Mouse (Mus musculus): ENCODE data around the gene Utp18. TPM values are rescaled to one million over a fixed set of nuclear protein-coding genes. Genes with fewer than 3 reads are reported as not detected.
"Not testable (repeated sequence)": the region's sequence is repeated elsewhere in the genome, so short reads cannot be mapped to it uniquely, and the experiment has no call there.

Utp18 gene
- total RNA-seq (2015; ENCODE audit: low replicate concordance) (8.4 and 17.3 TPM in 2 replicates), total RNA-seq (2017; ENCODE audit: low replicate concordance) (14.0 and 17.4 TPM in 2 replicates)

GRCm38 (mm10) chr11:93885572-93886410 lies at the start of gene Utp18, which contains the start of gene Mbtd1:
Gene Utp18 (minus strand): TSS chr11:93885766.
Gene Mbtd1 (plus strand): TSS chr11:93885852.
- ATAC-seq (replicated peaks; ENCODE audit: low FRiP score, poor library complexity, severe bottlenecking): peak; percentile 89

GRCm38 (mm10) chr11:93929106-93929505 lies 43.5 kb upstream of the Utp18 start:
- no peak for ATAC-seq (replicated peaks; ENCODE audit: low FRiP score, poor library complexity, severe bottlenecking)

- not testable (repeated sequence) for ATAC-seq (replicated peaks; ENCODE audit: low FRiP score, poor library complexity, severe bottlenecking)
These were observed 29.5 kb upstream of the Utp18 start for GRCm38 (mm10) chr11:93915019-93915418.

GRCm38 (mm10) chr11:93911603-93912002 lies 26.0 kb upstream of the Utp18 start:
- ATAC-seq (replicated peaks; ENCODE audit: low FRiP score, poor library complexity, severe bottlenecking): no peak

- no peak for ATAC-seq (replicated peaks; ENCODE audit: low FRiP score, poor library complexity, severe bottlenecking)
These were observed 23.3 kb upstream of the Utp18 start for GRCm38 (mm10) chr11:93908829-93909228.

- no peak for ATAC-seq (replicated peaks; ENCODE audit: low FRiP score, poor library complexity, severe bottlenecking)
These were observed 22.3 kb upstream of the Utp18 start for GRCm38 (mm10) chr11:93907839-93908238.

GRCm38 (mm10) chr11:93906834-93907233 lies 21.3 kb upstream of the Utp18 start:
- no peak for ATAC-seq (replicated peaks; ENCODE audit: low FRiP score, poor library complexity, severe bottlenecking)

- no peak for ATAC-seq (replicated peaks; ENCODE audit: low FRiP score, poor library complexity, severe bottlenecking)
These were observed 12.2 kb upstream of the Utp18 start for GRCm38 (mm10) chr11:93897732-93898131.

- ATAC-seq (replicated peaks; ENCODE audit: low FRiP score, poor library complexity, severe bottlenecking): no peak
These were observed 1.5 kb upstream of the Utp18 start for GRCm38 (mm10) chr11:93887080-93887447.

GRCm38 (mm10) chr11:93886411-93887079 lies 979 bp upstream of the Utp18 start:
- no peak for ATAC-seq (replicated peaks; ENCODE audit: low FRiP score, poor library complexity, severe bottlenecking)

- peak; percentile 73 for ATAC-seq (replicated peaks; ENCODE audit: low FRiP score, poor library complexity, severe bottlenecking)
These were observed 530 bp downstream of the Utp18 start for GRCm38 (mm10) chr11:93884901-93885571.

- no peak for ATAC-seq (replicated peaks; ENCODE audit: low FRiP score, poor library complexity, severe bottlenecking)
These were observed 1.5 kb downstream of the Utp18 start for GRCm38 (mm10) chr11:93884068-93884467.

- no peak for ATAC-seq (replicated peaks; ENCODE audit: low FRiP score, poor library complexity, severe bottlenecking)
These were observed 22.9 kb downstream of the Utp18 start for GRCm38 (mm10) chr11:93862638-93863037.

- no peak for ATAC-seq (replicated peaks; ENCODE audit: low FRiP score, poor library complexity, severe bottlenecking)
These were observed 23.4 kb downstream of the Utp18 start for GRCm38 (mm10) chr11:93862045-93862623.

- ATAC-seq (replicated peaks; ENCODE audit: low FRiP score, poor library complexity, severe bottlenecking): no peak
These were observed 24.4 kb downstream of the Utp18 start for GRCm38 (mm10) chr11:93861193-93861592.

GRCm38 (mm10) chr11:93860540-93861172 lies 24.9 kb downstream of the Utp18 start:
- ATAC-seq (replicated peaks; ENCODE audit: low FRiP score, poor library complexity, severe bottlenecking): no peak

GRCm38 (mm10) chr11:93856284-93856955 lies 29.1 kb downstream of the Utp18 start:
- ATAC-seq (replicated peaks; ENCODE audit: low FRiP score, poor library complexity, severe bottlenecking): peak; percentile 49; the same call in 1 of the 2 replicates

- no peak for ATAC-seq (replicated peaks; ENCODE audit: low FRiP score, poor library complexity, severe bottlenecking)
These were observed 33.0 kb downstream of the Utp18 start for GRCm38 (mm10) chr11:93852546-93852945.

GRCm38 (mm10) chr11:93847342-93847741 lies 38.2 kb downstream of the Utp18 start:
- ATAC-seq (replicated peaks; ENCODE audit: low FRiP score, poor library complexity, severe bottlenecking): no peak

Measured in erythroid progenitor cell, adult 5-6 weeks (primary cell).